Mouse (Mus musculus): Measurements from ENCODE around the gene Camkmt. TPM values are rescaled to one million over a fixed set of nuclear protein-coding genes. Genes with fewer than 3 reads are reported as not detected.

Gene Camkmt
- polyA plus RNA-seq, 2 experiments: 0.77 to 3.0 TPM

DNA sequence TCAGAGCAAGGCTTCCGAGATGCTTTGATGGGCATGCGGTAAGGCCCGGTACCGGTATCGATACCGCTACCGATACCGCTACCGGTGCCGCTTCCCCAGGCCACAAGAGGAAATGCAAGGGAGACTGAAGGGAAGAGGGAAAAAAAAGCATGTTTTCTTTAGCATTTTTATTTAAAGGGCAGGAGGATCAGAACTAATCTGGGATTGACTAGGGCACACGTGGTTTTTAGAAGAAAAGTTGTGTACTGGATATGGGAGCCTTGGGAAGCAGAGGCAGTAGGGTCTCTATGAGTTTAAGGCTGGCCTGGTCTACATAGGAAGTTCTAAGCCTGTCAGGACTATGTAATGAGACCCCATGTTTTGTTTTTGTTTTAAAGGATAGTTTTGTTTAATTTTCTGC, 167.0 kb downstream of the Camkmt start:
- peak overlapping the region; percentile 28; the same call in 1 of the 2 replicates for H3K4me2 ChIP-seq (ENCODE audit: low read depth)
- 53% methylated on average over 11 of the region's 11 CpGs for WGBS (ENCODE audit: insufficient replicate concordance)
- H3K27ac ChIP-seq: no peak overlapping the region
- no peaks in the 10 kb centered on the region for H3K36me3 ChIP-seq (replicated peaks; ENCODE audit: control insufficient read depth, insufficient read depth, low read depth)
- DNase-seq (ENCODE audit: low read depth in 3 of 3, low spot score in 3 of 3) (no peak), ATAC-seq (ENCODE audit: insufficient read depth) (no peak)
- no peaks in the 10 kb centered on the region for H3K27me3 ChIP-seq (ENCODE audit: control insufficient read depth, insufficient read depth, low read length)
- H3K9me3 ChIP-seq (ENCODE audit: control insufficient read depth, low read length): no peaks in the 10 kb centered on the region
- no peak overlapping the region for H3K4me3 ChIP-seq (ENCODE audit: insufficient read depth in 1 of 2, low read depth in 2 of 2, low read length in 2 of 2)
- no peak overlapping the region for H3K9ac ChIP-seq (replicated peaks)
- TF ChIP-seq CTCF (IDR thresholded peaks at IDR 0.05; ENCODE audit: low read depth) (no peak), EP300 (IDR thresholded peaks at IDR 0.05; ENCODE audit: low read depth) (no peak)
- H3K4me1 ChIP-seq (replicated peaks; ENCODE audit: control insufficient read depth in 2 of 2, insufficient read depth in 2 of 2, low read length in 1 of 2): 0 out of 4 replicates have a peak, but pooled peaks cover 0 to 2% of the 10 kb centered on the region in 2 experiments

DNA sequence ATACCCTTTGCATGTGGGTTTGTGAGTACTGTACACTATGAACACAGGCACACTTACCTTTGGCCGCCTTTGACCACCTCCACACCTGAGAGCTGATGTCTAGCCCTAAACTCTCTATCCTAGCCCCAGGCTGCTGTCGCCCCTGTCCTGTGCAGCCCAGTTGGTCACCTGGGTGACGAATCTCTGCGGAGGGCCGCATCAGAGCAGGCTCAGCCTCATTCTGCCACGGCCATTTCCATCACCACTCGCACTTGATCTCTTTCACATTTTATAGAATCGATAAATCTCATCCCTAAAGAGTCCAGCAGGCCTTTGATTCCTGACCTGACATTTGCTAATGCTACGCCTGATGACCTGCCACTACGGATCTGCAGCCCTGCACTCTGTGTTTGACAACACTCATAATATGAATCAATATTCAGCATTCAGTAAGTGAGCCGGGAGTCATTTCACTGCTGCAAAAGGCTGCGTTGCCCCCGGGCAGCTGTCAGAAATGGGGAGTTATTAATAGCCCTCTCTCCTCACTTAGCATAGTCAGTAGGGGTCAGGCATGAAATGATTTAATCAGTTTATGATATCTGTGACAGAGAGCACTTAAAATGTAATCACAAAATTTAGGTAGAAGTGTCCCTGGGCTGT, 168.5 kb downstream of the Camkmt start:
- DNase-seq (ENCODE audit: low read depth in 3 of 3, low spot score in 3 of 3) (no peak), ATAC-seq (ENCODE audit: insufficient read depth) (no peak)
- H3K4me2 ChIP-seq (ENCODE audit: low read depth): no peak overlapping the region
- no peak overlapping the region for H3K9ac ChIP-seq (replicated peaks)
- H3K27me3 ChIP-seq (ENCODE audit: control insufficient read depth, insufficient read depth, low read length): no peaks in the 10 kb centered on the region
- 69% methylated on average over 13 of the region's 13 CpGs for WGBS (ENCODE audit: insufficient replicate concordance)
- no peak overlapping the region for H3K27ac ChIP-seq
- 0 out of 4 replicates have a peak, but pooled peaks cover 0 to 2% of the 10 kb centered on the region in 2 experiments for H3K4me1 ChIP-seq (replicated peaks; ENCODE audit: control insufficient read depth in 2 of 2, insufficient read depth in 2 of 2, low read length in 1 of 2)
- no peaks in the 10 kb centered on the region for H3K9me3 ChIP-seq (ENCODE audit: control insufficient read depth, low read length)
- no peaks in the 10 kb centered on the region for H3K36me3 ChIP-seq (replicated peaks; ENCODE audit: control insufficient read depth, insufficient read depth, low read depth)
- TF ChIP-seq CTCF (IDR thresholded peaks at IDR 0.05; ENCODE audit: low read depth) (no peak), EP300 (IDR thresholded peaks at IDR 0.05; ENCODE audit: low read depth) (no peak)
- no peak overlapping the region for H3K4me3 ChIP-seq (ENCODE audit: insufficient read depth in 1 of 2, low read depth in 2 of 2, low read length in 2 of 2)

DNA sequence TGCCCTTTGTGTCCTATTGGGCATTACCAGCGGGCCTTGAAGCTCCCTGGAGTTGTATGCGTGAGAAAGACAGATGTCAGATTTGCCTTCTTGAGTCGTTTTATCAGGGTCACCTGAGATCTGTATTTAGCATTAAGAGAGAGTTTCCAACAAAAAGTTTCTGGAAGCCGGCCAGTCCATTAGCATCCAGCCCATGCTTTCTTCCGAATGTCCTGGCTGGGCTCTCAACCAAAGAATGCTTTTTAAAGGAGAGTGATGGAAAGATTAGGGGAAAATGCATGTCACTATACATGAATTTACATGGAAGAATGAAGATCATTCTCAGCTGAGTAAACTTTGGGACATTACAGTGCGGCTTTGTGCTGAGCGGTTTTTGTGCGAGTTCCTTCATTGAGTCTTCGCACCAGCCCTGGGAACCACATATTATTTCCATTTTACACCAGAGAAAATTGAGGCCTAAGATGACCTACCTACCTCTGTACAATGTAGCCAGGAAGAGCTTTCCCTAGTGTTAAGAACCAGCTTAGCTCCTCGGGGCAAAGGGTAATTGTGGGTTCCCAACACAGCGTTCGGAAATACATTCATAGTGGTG, 176.6 kb downstream of the Camkmt start:
- H3K27ac ChIP-seq: no peak overlapping the region
- H3K9me3 ChIP-seq (ENCODE audit: control insufficient read depth, low read length): no peaks in the 10 kb centered on the region
- TF ChIP-seq CTCF (IDR thresholded peaks at IDR 0.05; ENCODE audit: low read depth): no peak
- no peak for TF ChIP-seq EP300 (IDR thresholded peaks at IDR 0.05; ENCODE audit: low read depth)
- no peak for ATAC-seq (ENCODE audit: insufficient read depth)
- WGBS (ENCODE audit: insufficient replicate concordance): 82% methylated on average over 12 of the region's 12 CpGs
- H3K36me3 ChIP-seq (replicated peaks; ENCODE audit: control insufficient read depth, insufficient read depth, low read depth): no peaks in the 10 kb centered on the region
- H3K27me3 ChIP-seq (ENCODE audit: control insufficient read depth, insufficient read depth, low read length): no peaks in the 10 kb centered on the region
- no peaks in the 10 kb centered on the region for H3K4me1 ChIP-seq (replicated peaks; ENCODE audit: control insufficient read depth in 2 of 2, insufficient read depth in 2 of 2, low read length in 1 of 2)
- no peak for DNase-seq (ENCODE audit: low read depth in 3 of 3, low spot score in 3 of 3)
- no peak overlapping the region for H3K9ac ChIP-seq (replicated peaks)
- no peak overlapping the region for H3K4me3 ChIP-seq (ENCODE audit: insufficient read depth in 1 of 2, low read depth in 2 of 2, low read length in 2 of 2)
- no peak overlapping the region for H3K4me2 ChIP-seq (ENCODE audit: low read depth)

DNA sequence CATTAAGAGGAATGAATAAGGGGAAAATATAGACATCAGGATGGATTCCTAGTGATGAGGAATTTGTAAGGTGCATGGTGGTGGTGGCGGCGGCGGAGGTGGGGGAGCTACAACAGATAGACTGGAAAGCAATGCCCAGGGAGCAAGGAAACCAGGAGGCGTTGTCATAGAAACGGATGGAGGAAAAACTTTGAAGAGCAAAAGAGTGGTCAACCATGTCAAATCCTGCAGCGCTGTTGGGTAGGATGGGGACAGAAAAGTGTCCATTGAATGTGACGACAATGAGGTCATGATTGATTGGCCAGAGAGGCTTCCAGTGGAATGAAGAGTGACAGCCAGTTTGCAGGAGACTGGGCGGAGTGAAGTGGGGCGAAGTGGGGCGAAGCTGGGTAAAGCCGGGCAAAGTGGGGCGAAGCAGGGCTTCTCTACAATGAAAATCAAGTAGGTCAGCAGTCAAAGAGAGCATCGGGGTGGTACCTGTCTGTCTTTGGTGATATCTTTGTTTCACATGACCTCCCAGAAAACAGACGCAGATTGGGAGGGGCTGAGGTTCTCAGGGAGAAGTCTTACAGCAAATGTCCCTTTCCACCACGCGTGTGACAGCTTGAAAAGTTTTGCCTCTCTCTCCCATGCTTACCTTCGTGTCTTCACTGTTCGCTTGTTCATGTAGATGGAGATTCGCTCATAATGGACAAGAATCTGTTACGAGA, 181.3 kb downstream of the Camkmt start:
- Histone ChIP-seq H3K27ac (no peak overlapping the region), H3K4me1 (replicated peaks; ENCODE audit: control insufficient read depth in 2 of 2, insufficient read depth in 2 of 2, low read length in 1 of 2) (no peaks in the 10 kb centered on the region), H3K4me2 (ENCODE audit: low read depth) (no peak overlapping the region), H3K9ac (replicated peaks) (no peak overlapping the region), H3K27me3 (ENCODE audit: control insufficient read depth, insufficient read depth, low read length) (no peaks in the 10 kb centered on the region), H3K36me3 (replicated peaks; ENCODE audit: control insufficient read depth, insufficient read depth, low read depth) (no peaks in the 10 kb centered on the region), H3K9me3 (ENCODE audit: control insufficient read depth, low read length) (no peaks in the 10 kb centered on the region), H3K4me3 (ENCODE audit: insufficient read depth in 1 of 2, low read depth in 2 of 2, low read length in 2 of 2) (no peak overlapping the region)
- ATAC-seq (ENCODE audit: insufficient read depth): no peak
- no peak for DNase-seq (ENCODE audit: low read depth in 3 of 3, low spot score in 3 of 3)
- no peak for TF ChIP-seq CTCF (IDR thresholded peaks at IDR 0.05; ENCODE audit: low read depth)
- no peak for TF ChIP-seq EP300 (IDR thresholded peaks at IDR 0.05; ENCODE audit: low read depth)
- 72% methylated on average over 20 of the region's 20 CpGs for WGBS (ENCODE audit: insufficient replicate concordance)

DNA sequence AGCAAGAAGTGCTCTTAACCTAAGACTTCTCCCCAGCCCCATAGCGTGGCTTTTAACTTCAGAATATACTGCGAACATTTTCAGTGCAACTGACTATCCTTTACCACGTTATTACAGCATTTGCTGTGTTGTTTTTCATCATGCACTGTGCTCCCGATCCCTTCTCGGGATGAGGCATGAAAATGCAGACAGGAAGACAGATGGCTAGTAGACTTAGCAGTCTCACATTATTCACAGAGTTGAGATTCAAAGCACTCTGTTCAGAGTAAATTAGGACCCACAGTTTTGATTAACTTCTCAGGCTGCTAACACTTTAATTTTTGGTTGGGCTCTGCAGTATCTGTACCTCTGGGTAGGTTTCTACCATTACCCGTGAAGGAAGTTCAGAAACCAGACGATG, 189.4 kb downstream of the Camkmt start:
- DNase-seq (ENCODE audit: low read depth in 3 of 3, low spot score in 3 of 3) (no peak), ATAC-seq (ENCODE audit: insufficient read depth) (no peak)
- Histone ChIP-seq H3K4me3 (ENCODE audit: insufficient read depth in 1 of 2, low read depth in 2 of 2, low read length in 2 of 2) (no peak overlapping the region), H3K4me2 (ENCODE audit: low read depth) (no peak overlapping the region), H3K36me3 (replicated peaks; ENCODE audit: control insufficient read depth, insufficient read depth, low read depth) (no peaks in the 10 kb centered on the region), H3K9me3 (ENCODE audit: control insufficient read depth, low read length) (no peaks in the 10 kb centered on the region), H3K9ac (replicated peaks) (no peak overlapping the region), H3K27ac (no peak overlapping the region), H3K27me3 (ENCODE audit: control insufficient read depth, insufficient read depth, low read length) (no peaks in the 10 kb centered on the region), H3K4me1 (replicated peaks; ENCODE audit: control insufficient read depth in 2 of 2, insufficient read depth in 2 of 2, low read length in 1 of 2) (no peaks in the 10 kb centered on the region)
- TF ChIP-seq EP300 (IDR thresholded peaks at IDR 0.05; ENCODE audit: low read depth) (no peak), CTCF (IDR thresholded peaks at IDR 0.05; ENCODE audit: low read depth) (no peak)
- WGBS (ENCODE audit: insufficient replicate concordance): 62% methylated on average over 7 of the region's 7 CpGs
